Mouse (Mus musculus) liver, embryonic 14.5 days (tissue): ENCODE results near the gene Sh3glb2. TPM values are rescaled to one million over a fixed set of nuclear protein-coding genes. Genes with fewer than 3 reads are reported as not detected.

ENCODE experiments used
- ATAC-seq: fragments of 200-750 bp; cut with Nextera tagmentation; 2 replicates; pipeline ENCODE4 v1.8.0; 2017; ENCODE audit warnings: moderate number of reproducible peaks, mild to moderate bottlenecking, moderate library complexity; ENCODE audit not compliant: insufficient read depth
- DNase-seq, 3 experiments: peaks; one replicate each; pipeline ENCODE4 v3.0.0-alpha.2; 2012 to 2013; ENCODE audit warnings: low read depth in 3 of 3, low spot score in 3 of 3
- H3K27ac ChIP-seq: fragments of 300-500 bp; sonication (generic); 2 replicates; pipeline ENCODE4 v1.5.1; 2014; ENCODE audit warnings: moderate library complexity, mild to moderate bottlenecking, control low read depth, inconsistent platforms
- H3K27me3 ChIP-seq: fragments of 300-500 bp; sonication (generic); 2 replicates; pipeline ENCODE4 v1.6.1; 2014; ENCODE audit warnings: mild to moderate bottlenecking, low read length, moderate library complexity; ENCODE audit not compliant: control insufficient read depth, insufficient read depth
- H3K36me3 ChIP-seq: fragments of 300-500 bp; sonication (generic); replicated peaks from 2 replicates; pipeline ENCODE4 v1.6.1; 2014; ENCODE audit warnings: low read depth; ENCODE audit not compliant: control insufficient read depth, insufficient read depth
- H3K4me1 ChIP-seq, 2 experiments: fragments of 200-500 bp in 1 of 2; fragments of 300-500 bp in 1 of 2; sonication (generic) in 1 of 2; replicated peaks; 2 replicates each; pipeline ENCODE4 v1.6.1; 2012 to 2014; ENCODE audit warnings: antibody characterized with exemption in 1 of 2, inconsistent platforms in 1 of 2, low read length in 1 of 2; ENCODE audit not compliant: control insufficient read depth in 2 of 2, insufficient read depth in 2 of 2
- H3K4me2 ChIP-seq: fragments of 300-500 bp; sonication (generic); 2 replicates; pipeline ENCODE4 v1.6.1; 2014; ENCODE audit warnings: low read depth, mild to moderate bottlenecking, control low read depth, moderate library complexity
- H3K4me3 ChIP-seq, 2 experiments: fragments of 200-500 bp in 1 of 2; fragments of 300-500 bp in 1 of 2; sonication (generic) in 1 of 2; 2 replicates each; pipeline ENCODE4 v1.5.1; 2012 to 2014; ENCODE audit warnings: low read depth in 2 of 2, low read length in 2 of 2, mild to moderate bottlenecking in 2 of 2, control low read depth in 1 of 2, inconsistent platforms in 1 of 2, moderate library complexity in 1 of 2; ENCODE audit not compliant: insufficient read depth in 1 of 2
- H3K9ac ChIP-seq: fragments of 300-500 bp; sonication (generic); replicated peaks from 2 replicates; pipeline ENCODE4 v1.6.1; 2014; ENCODE audit warnings: mild to moderate bottlenecking, control low read depth, moderate library complexity
- H3K9me3 ChIP-seq: fragments of 300-500 bp; sonication (generic); 2 replicates; pipeline ENCODE4 v1.6.1; 2016; ENCODE audit warnings: low read length, mixed read lengths; ENCODE audit not compliant: control insufficient read depth
- CTCF ChIP-seq: IDR thresholded peaks from 2 replicates; pipeline ENCODE4 v1.5.1; 2016; ENCODE audit warnings: antibody characterized with exemption, low read depth, control low read depth
- EP300 ChIP-seq: IDR thresholded peaks from 2 replicates; pipeline ENCODE4 v1.6.1; 2016; ENCODE audit warnings: antibody characterized with exemption, low read depth
- WGBS: fragments of 180-500 bp; shearing (Covaris S2); extraction: QIAGEN DNeasy Blood & Tissue Kit; methylation state at CpG from one replicate; pipeline ENCODE4 v1.1.7; 2014; ENCODE audit not compliant: insufficient replicate concordance; 5-methylcytosine and 5-hydroxymethylcytosine counted together
- polyA plus RNA-seq, 2 experiments: library from polyadenylated mRNA; depleted of rRNA in 1 of 2; stranded (reverse) in 1 of 2; unstranded in 1 of 2; fragments of >200 nt; fragmentation: Nextera tagmentation in 1 of 2; extraction: Ambion mirVana in 1 of 2; gene quantifications; 2 replicates each; pipeline versions ENCODE4 v1.2.1 to v1.2.3; 2012 to 2014

Sh3glb2 gene
- polyA plus RNA-seq, 2 experiments = 13.6 to 22.2 TPM

GRCm38 (mm10) chr2:30360626-30361025, 1.5 kb upstream of the Sh3glb2 start:
- Histone ChIP-seq H3K9me3 (no peaks in the 10 kb centered on the region; the same call in 1 of the 2 replicates), H3K4me2 (no peak overlapping the region), H3K4me3 (no peak overlapping the region), H3K4me1 (peaks cover 17 to 23% of the 10 kb centered on the region in 2 experiments), H3K27me3 (no peaks in the 10 kb centered on the region), H3K27ac (no peak overlapping the region), H3K9ac (no peak overlapping the region), H3K36me3 (no peaks in the 10 kb centered on the region)
- TF ChIP-seq EP300 (no peak), CTCF (no peak)
- ATAC-seq = no peak
- no peak for DNase-seq
- 67% methylated on average over 10 of the region's 10 CpGs for WGBS

DNA sequence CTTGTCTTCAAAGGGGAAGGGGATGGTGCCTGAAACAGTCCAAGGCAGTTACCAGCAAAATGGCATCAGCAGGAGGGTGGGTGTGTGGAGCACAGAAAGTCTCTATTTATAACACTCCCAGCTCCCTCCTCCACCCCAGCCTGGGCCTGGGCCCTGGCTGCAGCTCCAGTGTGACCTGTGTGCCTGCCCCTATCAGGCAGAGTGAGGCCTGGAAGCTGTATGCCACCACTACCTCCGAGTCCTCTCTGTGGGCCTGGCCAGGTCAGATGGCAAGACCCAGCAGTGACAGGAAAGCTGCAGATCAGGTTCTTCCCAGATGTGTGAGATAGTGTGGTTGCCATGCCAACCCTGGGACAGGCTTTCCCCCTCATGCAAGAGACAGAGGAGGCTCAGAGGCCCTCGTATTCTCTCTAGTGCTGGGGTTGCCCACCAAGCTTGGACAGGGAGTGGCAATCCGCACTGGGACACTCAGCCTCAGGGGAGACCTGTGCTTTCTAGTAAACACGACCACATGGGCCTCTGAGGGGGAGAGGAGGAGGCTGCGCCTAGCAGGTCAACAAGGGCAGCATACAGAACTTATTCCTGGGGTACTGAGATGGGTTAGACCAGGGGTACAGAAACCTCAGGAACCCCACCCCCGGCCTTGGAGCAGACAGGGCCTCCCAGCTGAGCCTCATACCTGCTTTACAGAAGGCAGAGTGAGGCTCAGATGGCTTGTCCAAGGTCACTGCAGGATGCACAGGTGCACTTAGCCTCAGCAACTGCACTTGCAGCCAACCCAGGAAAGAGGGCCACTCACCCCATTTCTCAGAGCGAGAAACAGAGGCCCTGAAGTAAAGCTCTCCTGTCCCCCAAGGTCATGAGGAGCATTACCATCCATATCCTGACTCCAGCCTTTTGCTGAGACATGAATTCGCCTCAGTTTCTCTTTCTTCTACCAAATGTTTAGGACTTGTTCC, 1.3 kb downstream of the Sh3glb2 start:
- H3K9ac ChIP-seq = peak overlapping the region; percentile 59
- H3K27ac ChIP-seq = no peak overlapping the region
- 52% methylated on average over 8 of the region's 8 CpGs for WGBS
- TF ChIP-seq EP300 = no peak
- TF ChIP-seq CTCF = no peak
- DNase-seq (no peak), ATAC-seq (no peak)
- peak overlapping the region; percentile 83 for H3K4me2 ChIP-seq
- H3K4me3 ChIP-seq = peak overlapping the region; percentile 70 to 82; a peak in 3 of 4 replicates
- H3K9me3 ChIP-seq = no peaks in the 10 kb centered on the region; the same call in 1 of the 2 replicates
- no peaks in the 10 kb centered on the region for H3K27me3 ChIP-seq
- peaks cover 7 to 13% of the 10 kb centered on the region in 2 experiments for H3K4me1 ChIP-seq
- no peaks in the 10 kb centered on the region for H3K36me3 ChIP-seq

- no peak for DNase-seq
- no peaks in the 10 kb centered on the region for H3K36me3 ChIP-seq
- 68% methylated on average over 9 of the region's 9 CpGs for WGBS
- H3K4me1 ChIP-seq = peaks cover 7 to 13% of the 10 kb centered on the region in 2 experiments
- no peak for TF ChIP-seq EP300
- TF ChIP-seq CTCF = 0 out of 2 replicates have a peak, but pooled peaks have one; percentile 10
- no peak for ATAC-seq
- no peaks in the 10 kb centered on the region for H3K27me3 ChIP-seq
- H3K4me3 ChIP-seq = no peak overlapping the region
- H3K9ac ChIP-seq = no peak overlapping the region
- H3K4me2 ChIP-seq = no peak overlapping the region
- H3K27ac ChIP-seq = no peak overlapping the region
- H3K9me3 ChIP-seq = no peaks in the 10 kb centered on the region
Measured at GRCm38 (mm10) chr2:30356906-30357305, 2.2 kb downstream of the Sh3glb2 start.

GRCm38 (mm10) chr2:30356266-30356665, 2.9 kb downstream of the Sh3glb2 start:
- H3K27me3 ChIP-seq = no peaks in the 10 kb centered on the region
- 52% methylated on average over 4 of the region's 4 CpGs for WGBS
- no peak overlapping the region for H3K4me3 ChIP-seq
- H3K4me2 ChIP-seq = no peak overlapping the region
- no peaks in the 10 kb centered on the region for H3K9me3 ChIP-seq
- DNase-seq (no peak), ATAC-seq (no peak)
- H3K27ac ChIP-seq = no peak overlapping the region
- no peaks in the 10 kb centered on the region for H3K36me3 ChIP-seq
- peaks cover 7 to 13% of the 10 kb centered on the region in 2 experiments for H3K4me1 ChIP-seq
- no peak overlapping the region for H3K9ac ChIP-seq
- no peak for TF ChIP-seq EP300
- TF ChIP-seq CTCF = no peak

- no peak overlapping the region for H3K4me2 ChIP-seq
- no peaks in the 10 kb centered on the region for H3K27me3 ChIP-seq
- no peak for ATAC-seq
- H3K4me3 ChIP-seq = no peak overlapping the region
- no peak overlapping the region for H3K27ac ChIP-seq
- 62% methylated on average over 4 of the region's 4 CpGs for WGBS
- DNase-seq = no peak
- TF ChIP-seq EP300 (no peak), CTCF (no peak)
- peaks cover 7 to 13% of the 10 kb centered on the region in 2 experiments for H3K4me1 ChIP-seq
- no peaks in the 10 kb centered on the region for H3K36me3 ChIP-seq
- H3K9me3 ChIP-seq = no peaks in the 10 kb centered on the region
- H3K9ac ChIP-seq = no peak overlapping the region
Measured at GRCm38 (mm10) chr2:30355861-30356260, 3.3 kb downstream of the Sh3glb2 start.
